Mouse (Mus musculus) gastrocnemius, adult 2 months (tissue): ENCODE results near the gene Lrrn3. TPM values are rescaled to one million over a fixed set of nuclear protein-coding genes. Genes with fewer than 3 reads are reported as not detected.

ENCODE experiments used
- DNase-seq: peaks from one replicate; pipeline ENCODE4 v3.0.0; 2022
- H3K27ac ChIP-seq: fragments of 200-600 bp; 2 replicates; pipeline ENCODE4 v1.8.1; 2022; ENCODE audit warnings: mild to moderate bottlenecking
- H3K4me3 ChIP-seq: fragments of 200-600 bp; 2 replicates; pipeline ENCODE4 v1.8.1; 2022; ENCODE audit warnings: mild to moderate bottlenecking, moderate library complexity
- CTCF ChIP-seq: fragments of 200-600 bp; IDR thresholded peaks from 2 replicates; pipeline ENCODE4 v1.8.1; 2022; ENCODE audit warnings: antibody characterized with exemption, mild to moderate bottlenecking, moderate library complexity
- intact Hi-C: fragments of 180-260 bp; cut with DNase I; formaldehyde crosslinking; loops from one replicate; pipeline ENCODE4 v1.15.1; 2025
- long read RNA-seq, 2 experiments: library from polyadenylated mRNA; stranded (forward); transcript quantifications; one replicate each; pipeline ENCODE4 v2.0.0; 2021
- total RNA-seq, 2 experiments: library from RNA; stranded (reverse); gene quantifications; 2 replicates each; pipeline ENCODE4 v1.2.3; 2021

The Lrrn3 gene
- under 1 TPM; 0.11 to 0.23 TPM for total RNA-seq
- long read RNA-seq, experiment 1, partial matches to known transcripts: 0 of 1 reads
- long read RNA-seq, experiment 1, other reads (novel, unspliced or antisense): 0 of 1 reads
- long read RNA-seq, experiment 2, partial matches to known transcripts: 0 of 1 reads
- long read RNA-seq, experiment 2, other reads (novel, unspliced or antisense): 1 of 1 reads

- peak within 1 kb of the TSS; percentile 69 for H3K4me3 ChIP-seq
- TF ChIP-seq CTCF: no peak
- H3K27ac ChIP-seq: peak within 1 kb of the TSS; percentile 46; the same call in 1 of the 2 replicates
- DNase-seq: no peak
- intact Hi-C loops: loop anchor here (2.0 to 10.0 kb wide), 3 partner anchors 376 to 649 kb away; no protein-coding TSS in a partner anchor
Measured at GRCm38 (mm10) chr12:41486331-41486730, at the start of gene Lrrn3. Gene Lrrn3, minus strand, starts transcription at chr12:41486431.

GRCm38 (mm10) chr12:41528410-41528809, 42.2 kb upstream of the Lrrn3 start:
- no peak for TF ChIP-seq CTCF
- Histone ChIP-seq H3K4me3 (no peak overlapping the region), H3K27ac (no peak overlapping the region)
- DNase-seq: no peak
- intact Hi-C loops: no loop called here

- H3K4me3 ChIP-seq: no peak overlapping the region
- no peak for DNase-seq
- no peak overlapping the region for H3K27ac ChIP-seq
- intact Hi-C loops: no loop called here
- no peak for TF ChIP-seq CTCF
Measured at GRCm38 (mm10) chr12:41526688-41527087, 40.5 kb upstream of the Lrrn3 start.

GRCm38 (mm10) chr12:41521671-41522070, 35.4 kb upstream of the Lrrn3 start:
- DNase-seq: no peak
- no peak overlapping the region for H3K4me3 ChIP-seq
- intact Hi-C loops: no loop called here
- no peak overlapping the region for H3K27ac ChIP-seq
- TF ChIP-seq CTCF: no peak

- no peak for DNase-seq
- intact Hi-C loops: no loop called here
- Histone ChIP-seq H3K4me3 (no peak overlapping the region), H3K27ac (no peak overlapping the region)
- TF ChIP-seq CTCF: no peak
Measured at GRCm38 (mm10) chr12:41520326-41520725, 34.1 kb upstream of the Lrrn3 start.

GRCm38 (mm10) chr12:41518897-41519296, 32.7 kb upstream of the Lrrn3 start:
- no peak for TF ChIP-seq CTCF
- Histone ChIP-seq H3K27ac (no peak overlapping the region), H3K4me3 (no peak overlapping the region)
- no peak for DNase-seq
- intact Hi-C loops: no loop called here

- no peak for DNase-seq
- no peak overlapping the region for H3K4me3 ChIP-seq
- TF ChIP-seq CTCF: no peak
- H3K27ac ChIP-seq: no peak overlapping the region
- intact Hi-C loops: no loop called here
Measured at GRCm38 (mm10) chr12:41510588-41510987, 24.4 kb upstream of the Lrrn3 start.

- H3K4me3 ChIP-seq: no peak overlapping the region
- no peak for TF ChIP-seq CTCF
- DNase-seq: peak; percentile 33
- no peak overlapping the region for H3K27ac ChIP-seq
- intact Hi-C loops: no loop called here
Measured at GRCm38 (mm10) chr12:41508610-41509009, 22.4 kb upstream of the Lrrn3 start.

- Histone ChIP-seq H3K27ac (no peak overlapping the region), H3K4me3 (no peak overlapping the region)
- no peak for DNase-seq
- intact Hi-C loops: no loop called here
- TF ChIP-seq CTCF: no peak
Measured at GRCm38 (mm10) chr12:41500049-41500820, 14.0 kb upstream of the Lrrn3 start.

- intact Hi-C loops: no loop called here
- TF ChIP-seq CTCF: peak; percentile 18; the same call in 1 of the 2 replicates
- no peak overlapping the region for H3K4me3 ChIP-seq
- no peak overlapping the region for H3K27ac ChIP-seq
- no peak for DNase-seq
Measured at GRCm38 (mm10) chr12:41494620-41495019, 8.4 kb upstream of the Lrrn3 start.

- H3K4me3 ChIP-seq: no peak overlapping the region
- DNase-seq: no peak
- intact Hi-C loops: loop anchor here (2.0 to 10.0 kb wide), 3 partner anchors 376 to 650 kb away; no protein-coding TSS in a partner anchor
- peak; percentile 93 for TF ChIP-seq CTCF
- H3K27ac ChIP-seq: no peak overlapping the region
Measured at GRCm38 (mm10) chr12:41487005-41487404, 774 bp upstream of the Lrrn3 start.

GRCm38 (mm10) chr12:41485512-41486215, 567 bp downstream of the Lrrn3 start:
- Histone ChIP-seq H3K4me3 (peak overlapping the region; percentile 69), H3K27ac (peak overlapping the region; percentile 46; the same call in 1 of the 2 replicates)
- DNase-seq: peak; percentile 71
- intact Hi-C loops: loop anchor here (2.0 to 10.0 kb wide), 3 partner anchors 375 to 648 kb away; no protein-coding TSS in a partner anchor
- TF ChIP-seq CTCF: no peak
